Mouse (Mus musculus) embryonic fibroblast, embryonic 13.5 days (primary cell): ENCODE data around the gene Ngdn.

Source experiments
- CTCF ChIP-seq: IDR thresholded peaks from 2 replicates; pipeline ENCODE4 v1.5.1; 2011; ENCODE audit warnings: mild to moderate bottlenecking, control low read depth, low read length, moderate library complexity, borderline replicate concordance; ENCODE audit not compliant: insufficient read depth
- POLR2A ChIP-seq: IDR thresholded peaks from 2 replicates; pipeline ENCODE4 v1.6.1; 2011; ENCODE audit warnings: low read depth, mild to moderate bottlenecking, control low read depth, low read length, moderate library complexity

DNA sequence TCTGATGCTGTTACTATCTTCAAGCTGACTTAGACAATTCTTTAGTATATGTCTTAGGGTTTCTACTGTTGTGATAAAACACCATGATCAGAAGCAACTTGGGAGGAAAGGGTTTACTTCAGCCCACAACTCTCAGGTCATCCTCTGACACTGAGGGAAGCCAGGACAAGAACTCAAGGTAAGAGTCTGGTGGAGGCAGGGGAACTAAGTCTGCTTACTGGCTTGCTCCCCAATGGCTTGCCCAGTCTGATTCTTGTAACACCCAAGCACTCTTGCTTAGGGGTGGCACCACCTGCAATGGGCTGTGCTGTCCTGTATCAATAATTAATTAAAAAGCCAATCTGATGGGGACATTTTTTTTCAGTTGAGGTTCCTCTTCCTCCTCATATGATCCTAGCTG is 16.6 kb upstream of the Ngdn start:
- no peak for TF ChIP-seq CTCF
- no peak for TF ChIP-seq POLR2A
